Mouse (Mus musculus): Measurements from ENCODE around the gene Nfkbil1.

GRCm38 (mm10) chr17:35257378-35257777 lies 21.8 kb upstream of the Nfkbil1 start:
- TF ChIP-seq CTCF (IDR thresholded peaks at IDR 0.05; ENCODE audit: low read depth) (no peak), EP300 (IDR thresholded peaks at IDR 0.05; ENCODE audit: low read depth) (no peak)
